Mouse (Mus musculus) neural tube, embryonic 12.5 days (tissue): Measurements from ENCODE around the gene Sf3b3. TPM values are rescaled to one million over a fixed set of nuclear protein-coding genes. Genes with fewer than 3 reads are reported as not detected.
"Not testable (repeated sequence)": the region's sequence is repeated elsewhere in the genome, so short reads cannot be mapped to it uniquely, and the experiment has no call there.

Source experiments
- ATAC-seq: fragments of 200-750 bp; cut with Nextera tagmentation; 2 replicates; pipeline ENCODE4 v1.8.0; 2017; ENCODE audit warnings: low read depth, mild to moderate bottlenecking, moderate TSS enrichment, moderate library complexity; ENCODE audit not compliant: low FRiP score
- H3K27ac ChIP-seq: fragments of 300-500 bp; sonication (generic); 2 replicates; pipeline ENCODE4 v1.5.1; 2016
- H3K27me3 ChIP-seq: fragments of 300-500 bp; sonication (generic); replicated peaks from 2 replicates; pipeline ENCODE4 v1.6.1; 2016; ENCODE audit warnings: mild to moderate bottlenecking
- H3K36me3 ChIP-seq: fragments of 300-500 bp; sonication (generic); 2 replicates; pipeline ENCODE4 v1.6.1; 2016; ENCODE audit warnings: mild to moderate bottlenecking
- H3K4me1 ChIP-seq: fragments of 300-500 bp; sonication (generic); 2 replicates; pipeline ENCODE4 v1.6.1; 2016
- H3K4me2 ChIP-seq: fragments of 300-500 bp; sonication (generic); replicated peaks from 2 replicates; pipeline ENCODE4 v1.6.1; 2016; ENCODE audit warnings: mild to moderate bottlenecking
- H3K4me3 ChIP-seq: fragments of 300-500 bp; sonication (generic); 2 replicates; pipeline ENCODE4 v1.5.1; 2016
- H3K9ac ChIP-seq: fragments of 300-500 bp; sonication (generic); 2 replicates; pipeline ENCODE4 v1.6.1; 2016; ENCODE audit warnings: mild to moderate bottlenecking
- H3K9me3 ChIP-seq: fragments of 300-500 bp; sonication (generic); 2 replicates; pipeline ENCODE4 v1.6.1; 2016; ENCODE audit warnings: mild to moderate bottlenecking
- WGBS: fragments of 180-500 bp; shearing (Covaris S2); methylation state at CpG from one replicate; pipeline ENCODE4 v1.1.7; 2016; 5-methylcytosine and 5-hydroxymethylcytosine counted together
- polyA plus RNA-seq: library from polyadenylated mRNA; unstranded; fragments of >200 nt; fragmentation: Nextera tagmentation; extraction: Ambion mirVana; gene quantifications from 2 replicates; pipeline ENCODE4 v1.2.1, GENCODE M21; 2016

The Sf3b3 gene
- polyA plus RNA-seq, 1 experiment from 2014 or later, result 156 TPM

- no peaks in the 10 kb centered on the region for H3K4me1 ChIP-seq
- WGBS, result 94% methylated on average over 8 of the region's 8 CpGs
These were observed 49.5 kb downstream of the Sf3b3 start for GRCm38 (mm10) chr8:110797086-110797485.

DNA sequence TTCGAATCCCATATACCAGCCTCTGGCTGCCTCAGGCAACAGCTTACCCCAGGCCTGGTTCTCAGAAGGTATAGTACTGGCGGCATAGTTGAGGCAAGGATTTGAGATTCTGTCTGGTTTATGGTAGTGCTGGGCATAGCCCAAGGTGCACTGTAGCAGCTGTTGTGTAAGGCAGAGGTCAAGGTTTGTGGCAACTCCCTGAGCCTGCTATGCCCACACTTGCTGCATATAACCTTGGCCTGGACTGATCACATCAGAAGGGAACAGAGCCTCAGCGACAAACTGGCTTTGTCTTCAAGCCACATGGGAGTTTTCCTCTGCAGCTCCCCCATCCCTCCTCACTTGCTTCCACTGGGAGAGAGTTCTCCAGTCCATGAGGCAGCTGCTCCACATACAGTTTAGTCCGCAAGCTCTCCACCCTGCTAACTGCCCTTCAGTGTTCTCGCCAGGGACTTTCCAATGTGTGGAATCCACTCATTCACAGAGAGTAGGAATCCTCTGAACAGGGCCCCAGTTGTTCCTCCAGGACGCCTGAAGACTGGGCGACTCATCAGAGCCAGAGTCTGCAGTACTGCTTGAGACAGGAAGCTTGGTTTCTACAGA lies 52.1 kb downstream of the Sf3b3 start:
- no peak for ATAC-seq
- no peaks in the 10 kb centered on the region for H3K36me3 ChIP-seq
- H3K27ac ChIP-seq, result no peak overlapping the region
- no peaks in the 10 kb centered on the region for H3K9me3 ChIP-seq
- H3K27me3 ChIP-seq, result no peaks in the 10 kb centered on the region
- no peak overlapping the region for H3K4me3 ChIP-seq
- no peaks in the 10 kb centered on the region for H3K4me1 ChIP-seq
- H3K4me2 ChIP-seq, result no peak overlapping the region
- 91% methylated on average over 7 of the region's 7 CpGs for WGBS
- no peak overlapping the region for H3K9ac ChIP-seq

More at GRCm38 (mm10) chr8:110797086-110797485, 49.5 kb downstream of the Sf3b3 start:
- H3K4me3 ChIP-seq, result no peak overlapping the region
- H3K4me2 ChIP-seq, result no peak overlapping the region
- no peaks in the 10 kb centered on the region for H3K27me3 ChIP-seq
- no peak overlapping the region for H3K9ac ChIP-seq
- H3K36me3 ChIP-seq, result no peaks in the 10 kb centered on the region
- no peak overlapping the region for H3K27ac ChIP-seq
- ATAC-seq, result no peak
- H3K9me3 ChIP-seq, result no peaks in the 10 kb centered on the region

DNA sequence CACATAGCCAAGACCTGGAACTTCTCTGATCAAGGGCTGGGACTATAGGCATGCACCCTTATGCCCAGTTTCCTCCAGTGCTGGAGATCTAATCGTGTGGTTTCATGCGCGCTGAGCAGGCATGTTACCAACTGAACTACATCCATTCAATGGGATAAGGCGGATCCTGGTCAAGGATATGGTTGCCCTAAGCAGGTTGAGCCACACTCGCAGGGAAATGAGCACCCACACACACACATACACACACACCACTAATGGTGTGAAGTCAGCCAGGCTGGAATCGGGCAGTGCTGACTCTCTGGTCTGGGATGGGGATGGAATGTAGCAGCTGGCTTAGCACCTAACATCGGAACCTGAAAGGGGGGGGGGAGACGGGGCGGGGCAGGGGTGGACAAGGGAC lies 52.7 kb downstream of the Sf3b3 start:
- Histone ChIP-seq H3K27me3 (no peaks in the 10 kb centered on the region), H3K27ac (no peak overlapping the region), H3K36me3 (no peaks in the 10 kb centered on the region), H3K9ac (no peak overlapping the region), H3K4me2 (no peak overlapping the region), H3K9me3 (no peaks in the 10 kb centered on the region), H3K4me3 (no peak overlapping the region), H3K4me1 (no peaks in the 10 kb centered on the region)
- 91% methylated on average over 9 of the region's 9 CpGs for whole genome bisulfite sequencing
- no peak for ATAC-seq

DNA sequence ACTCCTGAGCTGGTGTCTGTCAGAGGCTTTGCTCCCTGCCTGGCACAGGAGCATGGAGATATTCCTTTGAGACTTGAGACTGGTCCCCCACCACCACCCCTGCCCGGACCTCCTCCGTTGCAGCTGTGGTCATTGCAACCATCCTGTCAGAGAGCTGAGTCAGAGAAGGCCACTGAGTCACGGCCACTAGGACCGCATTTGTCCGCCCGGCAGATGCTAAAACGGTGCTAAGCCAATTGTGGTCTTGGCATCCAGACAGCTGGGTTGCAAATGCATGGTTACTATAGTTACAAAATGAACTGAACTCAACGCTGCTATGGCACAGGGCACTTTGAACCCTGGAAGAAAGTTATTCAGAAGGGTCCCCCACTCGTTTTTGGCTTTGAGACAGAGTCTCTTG lies 53.1 kb downstream of the Sf3b3 start:
- no peak overlapping the region for H3K4me3 ChIP-seq
- H3K9ac ChIP-seq, result no peak overlapping the region
- no peak overlapping the region for H3K4me2 ChIP-seq
- H3K36me3 ChIP-seq, result no peaks in the 10 kb centered on the region
- H3K4me1 ChIP-seq, result no peaks in the 10 kb centered on the region
- H3K27me3 ChIP-seq, result no peaks in the 10 kb centered on the region
- no peaks in the 10 kb centered on the region for H3K9me3 ChIP-seq
- no peak overlapping the region for H3K27ac ChIP-seq
- WGBS, result 83% methylated on average over 9 of the region's 9 CpGs
- ATAC-seq, result no peak

GRCm38 (mm10) chr8:110792574-110793200 lies 53.9 kb downstream of the Sf3b3 start:
- H3K9ac ChIP-seq, result no peak overlapping the region
- H3K27ac ChIP-seq, result no peak overlapping the region
- ATAC-seq, result no peak
- no peak overlapping the region for H3K4me2 ChIP-seq
- H3K4me1 ChIP-seq, result no peaks in the 10 kb centered on the region
- H3K4me3 ChIP-seq, result no peak overlapping the region
- no peaks in the 10 kb centered on the region for H3K36me3 ChIP-seq
- no peaks in the 10 kb centered on the region for H3K27me3 ChIP-seq
- no peaks in the 10 kb centered on the region for H3K9me3 ChIP-seq
- WGBS, result 82% methylated on average over 11 of the region's 11 CpGs

DNA sequence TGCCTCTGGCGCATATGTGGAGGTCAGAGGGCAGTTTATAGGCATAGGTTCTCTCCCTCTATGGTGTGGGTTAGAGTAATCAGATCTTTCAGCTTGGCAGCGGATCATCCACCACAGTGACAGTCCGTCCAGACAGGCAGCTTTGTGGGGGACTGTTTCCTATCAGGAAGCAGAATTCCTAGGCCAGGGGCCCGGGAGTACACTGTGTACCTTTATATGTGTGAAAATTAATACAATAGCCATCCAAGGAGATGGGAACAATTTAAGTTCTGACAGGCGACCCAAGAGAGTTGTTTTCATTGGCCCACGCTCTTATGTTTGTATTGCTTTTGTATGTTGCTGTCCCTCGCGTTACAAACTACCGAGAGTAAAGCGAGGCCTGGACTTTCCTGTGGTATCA lies 55.4 kb downstream of the Sf3b3 start:
- no peak for ATAC-seq
- Histone ChIP-seq H3K27ac (no peak overlapping the region), H3K4me3 (no peak overlapping the region), H3K9ac (no peak overlapping the region), H3K36me3 (no peaks in the 10 kb centered on the region), H3K9me3 (no peaks in the 10 kb centered on the region), H3K27me3 (no peaks in the 10 kb centered on the region), H3K4me2 (no peak overlapping the region), H3K4me1 (no peaks in the 10 kb centered on the region)
- 83% methylated on average over 10 of the region's 10 CpGs for WGBS

GRCm38 (mm10) chr8:110790270-110790669 lies 56.3 kb downstream of the Sf3b3 start:
- H3K9me3 ChIP-seq, result no peaks in the 10 kb centered on the region
- no peak overlapping the region for H3K9ac ChIP-seq
- H3K27ac ChIP-seq, result no peak overlapping the region
- H3K4me2 ChIP-seq, result no peak overlapping the region
- no peak for ATAC-seq
- no peak overlapping the region for H3K4me3 ChIP-seq
- 75% methylated on average over 6 of the region's 6 CpGs for WGBS
- no peaks in the 10 kb centered on the region for H3K27me3 ChIP-seq
- H3K36me3 ChIP-seq, result no peaks in the 10 kb centered on the region
- no peaks in the 10 kb centered on the region for H3K4me1 ChIP-seq

DNA sequence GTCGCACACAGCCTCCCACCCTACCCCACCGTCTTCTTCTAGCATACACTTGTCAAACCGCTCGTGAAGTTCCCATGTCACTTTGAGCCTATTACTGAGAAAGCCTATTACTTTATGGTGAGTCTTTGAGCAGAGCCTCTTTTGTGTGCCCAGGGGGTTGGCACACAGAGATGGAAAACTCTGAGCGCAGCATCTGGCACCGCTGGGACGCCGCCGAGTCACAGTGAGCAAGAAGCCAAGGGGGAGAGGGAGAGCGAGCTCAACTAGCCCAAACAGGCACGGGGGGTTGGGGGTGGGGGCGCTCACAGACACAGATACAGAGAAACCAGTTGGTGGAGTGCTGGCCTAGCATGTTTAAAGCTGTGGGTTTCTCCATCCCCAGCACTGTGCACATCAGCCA lies 57.0 kb downstream of the Sf3b3 start:
- Histone ChIP-seq H3K4me1 (no peaks in the 10 kb centered on the region), H3K27me3 (no peaks in the 10 kb centered on the region), H3K27ac (no peak overlapping the region), H3K4me2 (no peak overlapping the region), H3K4me3 (no peak overlapping the region), H3K36me3 (no peaks in the 10 kb centered on the region), H3K9ac (no peak overlapping the region), H3K9me3 (no peaks in the 10 kb centered on the region)
- no peak for ATAC-seq
- 56% methylated on average over 12 of the region's 12 CpGs for WGBS

DNA sequence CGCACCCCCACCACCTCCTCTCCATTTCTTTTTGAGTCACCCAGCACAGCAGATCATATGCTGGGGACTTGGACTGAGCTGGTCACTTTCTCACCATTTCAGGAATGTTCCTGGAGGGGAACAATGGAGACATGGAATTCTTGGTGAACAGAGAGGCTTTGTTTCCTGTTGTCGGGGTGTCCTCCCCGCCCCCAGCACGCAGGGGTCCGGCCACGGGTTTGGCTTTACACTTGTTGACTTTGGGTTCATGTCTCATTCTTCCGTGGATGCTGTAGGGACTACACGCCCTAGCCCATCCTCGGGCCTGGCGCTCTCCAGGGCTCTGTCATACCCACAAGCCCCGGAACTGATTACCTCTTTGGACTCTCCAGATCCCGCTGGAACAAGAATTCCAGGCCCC lies 57.6 kb downstream of the Sf3b3 start:
- 61% methylated on average over 12 of the region's 12 CpGs for WGBS

DNA sequence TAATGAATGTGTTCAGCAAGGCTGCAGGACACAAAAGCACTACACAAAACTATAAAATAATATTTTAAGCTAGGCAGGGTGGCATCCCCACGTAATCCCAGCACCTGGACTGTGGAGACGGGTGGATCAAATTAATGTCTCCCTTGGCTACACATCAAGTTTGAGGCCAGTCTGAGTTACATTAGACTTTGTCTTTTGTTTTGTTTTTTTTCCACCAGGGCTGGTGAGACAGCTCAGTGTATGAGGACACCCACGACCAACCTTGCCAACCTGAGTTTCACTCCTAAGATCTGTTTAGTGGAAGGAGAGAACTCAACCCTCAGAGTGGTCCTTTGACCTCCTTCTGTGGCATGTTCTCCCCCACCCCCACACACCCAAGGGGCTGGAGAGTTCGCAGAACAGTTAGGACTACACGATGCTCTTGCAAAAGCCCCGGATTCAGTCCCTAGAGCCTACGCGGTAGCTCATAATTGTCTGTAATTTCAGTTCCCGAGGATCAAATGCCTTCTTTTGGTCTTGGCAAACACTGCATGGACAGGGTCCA lies 59.1 kb downstream of the Sf3b3 start:
- Histone ChIP-seq H3K4me3 (no peak overlapping the region), H3K9ac (no peak overlapping the region), H3K4me2 (no peak overlapping the region), H3K27me3 (no peaks in the 10 kb centered on the region), H3K36me3 (no peaks in the 10 kb centered on the region), H3K27ac (no peak overlapping the region), H3K9me3 (no peaks in the 10 kb centered on the region), H3K4me1 (no peaks in the 10 kb centered on the region)
- ATAC-seq, result no peak
- 84% methylated on average over 9 of the region's 9 CpGs for WGBS

More for the DNA sequence above, 57.6 kb downstream of the Sf3b3 start:
- H3K27me3 ChIP-seq, result no peaks in the 10 kb centered on the region
- H3K4me1 ChIP-seq, result no peaks in the 10 kb centered on the region
- H3K9ac ChIP-seq, result no peak overlapping the region
- no peak overlapping the region for H3K4me2 ChIP-seq
- no peaks in the 10 kb centered on the region for H3K9me3 ChIP-seq
- no peak for ATAC-seq
- H3K27ac ChIP-seq, result no peak overlapping the region
- no peak overlapping the region for H3K4me3 ChIP-seq
- H3K36me3 ChIP-seq, result no peaks in the 10 kb centered on the region

- H3K4me2 ChIP-seq, result no peak overlapping the region
- no peak overlapping the region for H3K4me3 ChIP-seq
- H3K27me3 ChIP-seq, result no peaks in the 10 kb centered on the region
- ATAC-seq, result no peak
- no peaks in the 10 kb centered on the region for H3K9me3 ChIP-seq
- H3K4me1 ChIP-seq, result no peaks in the 10 kb centered on the region
- 85% methylated on average over 8 of the region's 8 CpGs for WGBS
- H3K36me3 ChIP-seq, result no peaks in the 10 kb centered on the region
- no peak overlapping the region for H3K27ac ChIP-seq
- H3K9ac ChIP-seq, result no peak overlapping the region
These were observed 59.7 kb downstream of the Sf3b3 start for GRCm38 (mm10) chr8:110786934-110787333.

GRCm38 (mm10) chr8:110786501-110786900 lies 60.1 kb downstream of the Sf3b3 start:
- not testable (repeated sequence) for H3K9ac ChIP-seq, H3K9me3 ChIP-seq, H3K36me3 ChIP-seq, H3K4me1 ChIP-seq, H3K4me2 ChIP-seq, H3K27me3 ChIP-seq, H3K27ac ChIP-seq, ATAC-seq, H3K4me3 ChIP-seq
- WGBS, result 81% methylated on average over 7 of the region's 7 CpGs

DNA sequence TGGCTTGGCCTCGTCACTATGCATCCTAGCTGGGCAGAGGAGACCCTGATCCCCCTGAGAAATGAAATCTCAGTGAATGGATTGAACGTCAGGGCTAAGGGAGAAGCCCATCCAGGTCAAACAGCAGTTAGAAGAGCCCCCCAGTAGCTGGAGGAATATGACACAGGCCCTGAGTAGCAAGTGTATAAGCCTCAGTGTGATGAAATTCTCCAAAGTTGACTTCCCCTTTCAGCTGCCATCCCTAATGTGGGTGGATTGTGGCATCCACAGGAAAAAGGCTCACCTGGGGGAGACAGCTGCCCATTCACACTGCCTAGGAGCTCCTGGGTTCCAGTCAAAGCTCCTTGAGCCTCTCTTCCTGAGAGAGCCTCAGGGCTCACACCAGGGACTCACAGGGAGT lies 61.2 kb downstream of the Sf3b3 start:
- Histone ChIP-seq H3K9ac (no peak overlapping the region), H3K4me1 (no peaks in the 10 kb centered on the region), H3K4me2 (no peak overlapping the region), H3K27me3 (no peaks in the 10 kb centered on the region), H3K9me3 (no peaks in the 10 kb centered on the region), H3K27ac (no peak overlapping the region), H3K36me3 (no peaks in the 10 kb centered on the region), H3K4me3 (no peak overlapping the region)
- ATAC-seq, result no peak
- 62% methylated on average over 2 of the region's 2 CpGs for WGBS
